Mouse (Mus musculus) large intestine, adult 2 months (tissue): ENCODE data around the gene Rhob. TPM values are rescaled to one million over a fixed set of nuclear protein-coding genes. Genes with fewer than 3 reads are reported as not detected.
"Not testable (repeated sequence)": the region's sequence is repeated elsewhere in the genome, so short reads cannot be mapped to it uniquely, and the experiment has no call there.

Experiments
- DNase-seq: peaks from one replicate; pipeline ENCODE4 v3.0.0-alpha.2; 2012; ENCODE audit warnings: low read depth, low spot score
- WGBS: fragments of 180-500 bp; shearing (Covaris S2); methylation state at CpG from one replicate; pipeline ENCODE4 v1.1.7; 2018; 5-methylcytosine and 5-hydroxymethylcytosine counted together
- polyA plus RNA-seq: library from polyadenylated mRNA; depleted of rRNA; stranded (reverse); fragments of >200 nt; gene quantifications from 2 replicates; pipeline ENCODE4 v1.2.3, GENCODE M21; 2012

The Rhob gene
- polyA plus RNA-seq, 1 experiment = 106 TPM

DNA sequence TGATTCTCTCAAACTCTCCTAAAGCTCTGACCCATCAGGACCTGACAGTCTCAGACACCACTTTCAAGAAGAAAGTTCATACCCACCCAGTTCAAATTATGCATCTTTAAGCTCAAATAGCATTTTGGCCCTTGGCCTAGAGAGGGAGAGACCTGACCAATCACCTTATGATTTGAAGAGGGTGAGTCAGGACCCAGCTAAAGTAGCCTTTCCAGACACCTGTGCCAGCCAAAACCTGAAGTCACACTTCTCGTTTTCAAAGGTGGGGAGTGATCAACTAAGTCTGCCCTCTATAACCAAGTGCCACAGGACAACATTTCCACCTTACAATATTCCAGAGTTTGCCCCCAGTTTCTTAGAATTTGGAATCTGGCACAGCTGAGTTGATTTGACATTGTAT is 12.5 kb downstream of the Rhob start:
- 32% methylated on average over 1 of the region's 1 CpGs for WGBS
- DNase-seq = no peak

DNA sequence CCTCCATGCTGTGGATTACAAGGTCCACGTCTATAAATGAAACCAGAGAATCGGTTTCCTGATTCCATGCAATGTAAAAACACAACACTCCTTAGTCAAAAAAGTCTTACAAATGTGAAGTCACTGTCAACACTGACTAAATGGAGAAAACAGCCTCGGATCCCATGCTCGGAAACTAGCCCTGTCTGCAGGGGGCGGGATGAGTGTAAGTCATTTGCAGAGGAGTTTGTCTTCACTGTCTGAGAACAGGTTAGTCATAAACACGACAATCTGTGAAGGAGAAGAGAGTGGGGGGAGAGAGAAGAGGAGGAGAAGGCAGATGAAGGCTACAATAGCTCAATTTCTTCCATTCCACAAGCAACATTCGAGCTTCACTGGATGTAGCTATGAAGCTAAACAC is 14.6 kb downstream of the Rhob start:
- no peak for DNase-seq
- WGBS = 85% methylated on average over 7 of the region's 7 CpGs

- WGBS = 79% methylated on average over 2 of the region's 2 CpGs
- no peak for DNase-seq
Measured at GRCm38 (mm10) chr12:8482169-8482568, 17.6 kb downstream of the Rhob start.

GRCm38 (mm10) chr12:8474836-8475387 is 24.9 kb downstream of the Rhob start:
- 84% methylated on average over 6 of the region's 6 CpGs for WGBS
- DNase-seq = no peak

DNA sequence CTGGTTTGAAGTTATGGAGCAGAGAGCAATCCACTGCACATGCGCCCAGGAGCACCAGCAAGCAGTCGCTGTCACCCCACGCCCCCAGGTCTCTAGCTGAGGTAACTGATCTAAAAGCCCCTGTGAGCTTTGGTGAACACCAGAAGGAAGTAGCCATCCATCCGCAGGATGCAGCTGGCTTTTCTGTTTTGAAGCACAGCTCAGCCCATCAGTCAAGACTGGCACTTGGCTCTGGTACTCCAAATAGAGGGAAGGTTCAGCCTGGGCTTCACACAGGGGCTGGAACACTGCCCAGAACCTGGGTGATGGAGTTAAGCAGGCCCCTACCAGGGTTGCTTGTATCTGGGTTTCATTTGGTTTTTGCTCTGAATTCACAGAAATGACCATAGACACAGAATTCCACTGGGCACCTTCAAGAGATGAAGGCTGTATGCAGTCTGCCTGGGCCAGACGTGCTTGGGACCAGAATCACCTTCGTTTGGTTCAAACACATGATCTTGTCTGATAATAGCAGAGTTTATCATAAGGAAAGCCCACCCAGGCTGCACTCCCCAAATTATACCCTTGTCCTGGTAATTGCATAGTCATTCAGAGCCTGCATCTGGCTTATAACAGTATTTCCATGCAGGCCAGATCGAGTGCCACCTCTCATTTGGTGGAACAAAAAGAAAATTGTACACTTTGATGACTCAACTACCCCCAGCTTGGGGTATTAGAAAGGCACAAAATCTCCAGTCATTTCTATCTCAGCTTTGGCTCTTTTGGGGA is 27.0 kb downstream of the Rhob start:
- DNase-seq = no peak
- 69% methylated on average over 7 of the region's 7 CpGs for WGBS

- WGBS = 30% methylated on average over 4 of the region's 4 CpGs
- DNase-seq = no peak
Measured at GRCm38 (mm10) chr12:8472051-8472450, 27.8 kb downstream of the Rhob start.

DNA sequence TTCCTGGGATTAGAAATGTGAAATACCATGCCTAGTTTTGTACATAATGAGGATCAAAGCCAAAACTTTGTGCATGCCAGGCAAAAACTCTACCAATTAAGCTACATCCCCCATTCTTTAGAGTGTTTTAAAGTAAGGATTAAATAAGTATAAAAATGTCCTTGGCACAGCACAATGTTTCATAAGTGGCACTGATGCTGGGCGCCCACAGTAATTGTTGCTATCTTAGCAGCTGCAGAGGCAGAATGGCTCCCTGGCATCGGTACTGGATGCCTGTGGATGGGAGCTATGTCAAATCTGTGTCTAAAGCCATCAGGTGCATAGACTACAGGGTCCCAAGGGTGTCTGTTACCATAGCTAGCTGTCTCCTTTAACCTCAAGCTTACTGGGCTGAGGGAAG is 28.8 kb downstream of the Rhob start:
- no peak for DNase-seq
- WGBS = 79% methylated on average over 2 of the region's 2 CpGs

DNA sequence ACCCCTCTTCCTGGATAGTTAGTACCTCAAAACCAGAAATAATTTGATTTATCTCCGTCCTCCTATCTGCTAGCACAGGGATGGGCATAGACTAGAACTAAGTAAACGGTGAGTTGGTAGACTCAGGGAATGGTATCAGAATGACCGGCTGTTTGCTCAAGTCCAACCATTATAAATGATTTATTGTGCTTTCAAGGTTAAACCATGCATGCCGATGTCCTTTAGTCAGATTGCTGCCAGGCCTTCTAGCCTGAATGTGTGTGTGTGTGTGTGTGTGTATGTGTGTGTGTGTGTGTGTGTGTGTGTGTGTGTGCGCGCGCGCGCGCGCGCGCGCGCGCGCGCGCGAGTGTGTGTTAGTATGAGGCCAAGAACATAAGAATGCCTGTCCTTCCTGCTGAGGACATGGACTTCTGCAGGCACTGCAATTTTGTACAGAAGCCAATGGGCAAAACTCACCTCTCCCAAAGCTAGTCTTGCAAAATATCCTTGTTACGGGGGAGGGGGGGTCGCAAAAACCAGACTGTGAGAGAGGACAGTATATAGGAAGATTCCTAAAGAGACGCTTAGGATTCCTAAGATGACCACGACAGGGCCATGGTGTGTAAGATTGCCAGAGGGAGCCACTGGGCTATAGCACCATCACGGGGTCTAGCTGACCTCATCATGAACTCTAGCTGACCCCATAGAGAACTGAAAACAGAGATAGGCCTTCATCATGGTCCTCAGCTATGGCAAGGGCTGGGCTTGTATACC is 29.9 kb downstream of the Rhob start:
- 57% methylated on average over 25 of the region's 25 CpGs for WGBS
- DNase-seq = no peak

DNA sequence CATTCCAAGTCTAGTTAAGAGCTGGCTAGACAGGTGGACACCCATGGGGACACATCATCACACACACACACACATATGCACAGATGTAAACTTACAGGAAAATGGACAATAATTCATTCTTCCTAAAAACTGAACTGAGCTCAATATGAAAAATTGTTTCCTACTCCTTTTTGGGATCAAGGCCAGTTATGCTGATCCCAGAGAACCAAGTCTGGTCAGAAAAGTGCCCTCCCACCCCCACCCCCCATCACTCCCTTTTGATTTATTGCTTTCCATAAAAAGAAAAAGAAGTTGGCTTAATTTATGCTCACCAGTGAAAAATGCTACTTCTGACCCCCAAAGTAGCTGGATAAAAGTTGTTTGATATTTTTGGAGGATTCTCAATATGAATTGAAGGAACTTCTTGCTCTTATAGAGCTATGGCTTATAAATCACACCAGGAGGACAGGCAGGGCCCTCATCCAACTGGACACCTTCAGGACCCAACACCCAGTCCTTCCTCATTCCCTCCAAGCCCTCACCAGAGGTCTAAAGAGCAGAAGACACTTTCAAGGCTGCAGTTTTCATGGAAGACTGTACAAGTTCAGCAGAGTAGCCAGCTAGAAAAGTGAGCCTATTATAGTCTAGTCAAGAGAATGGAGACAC is 31.5 kb downstream of the Rhob start:
- DNase-seq = no peak

DNA sequence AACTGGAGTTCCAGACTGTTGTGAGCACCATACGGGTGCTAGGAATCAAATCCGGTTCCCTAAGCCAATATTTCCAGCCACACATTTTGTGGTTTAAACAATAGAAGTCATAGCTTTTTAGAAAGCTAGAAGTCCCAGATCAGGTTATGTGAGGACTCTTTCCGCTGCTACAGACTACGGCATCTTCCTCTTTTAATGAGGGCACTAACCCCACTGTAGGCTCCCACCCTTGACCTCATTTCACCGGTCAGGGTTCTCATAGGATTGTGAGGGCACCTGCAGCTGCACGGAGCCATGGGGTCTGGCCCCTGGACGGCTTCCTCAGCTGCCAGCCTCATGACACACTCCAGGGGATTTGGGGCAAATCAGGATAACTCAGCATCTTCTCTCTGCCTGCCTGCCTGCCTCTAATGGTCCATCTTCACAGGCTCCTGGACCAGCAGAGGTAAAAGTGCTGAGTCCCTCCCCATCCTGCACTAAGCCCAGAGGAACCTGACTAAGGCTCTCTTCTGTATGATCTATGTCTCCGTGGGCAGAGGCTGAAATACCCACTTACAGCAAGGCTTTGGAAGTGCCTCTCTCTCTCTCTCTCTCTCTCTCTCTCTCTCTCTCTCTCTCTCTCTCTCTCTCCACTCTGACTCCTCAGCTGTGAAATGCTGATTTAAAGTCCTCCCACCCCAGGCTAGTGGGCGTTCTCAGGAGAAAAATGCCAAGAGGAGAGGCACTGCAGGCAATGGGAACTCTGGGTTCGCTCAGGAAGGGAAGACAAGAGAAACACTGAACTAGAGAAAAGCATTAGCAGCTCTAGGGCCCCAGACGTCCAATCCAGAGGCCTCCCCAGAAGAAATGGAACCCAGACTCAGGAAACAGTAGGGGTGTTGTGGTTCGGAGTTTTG is 32.5 kb downstream of the Rhob start:
- WGBS = 72% methylated on average over 12 of the region's 12 CpGs
- no peak for DNase-seq

DNA sequence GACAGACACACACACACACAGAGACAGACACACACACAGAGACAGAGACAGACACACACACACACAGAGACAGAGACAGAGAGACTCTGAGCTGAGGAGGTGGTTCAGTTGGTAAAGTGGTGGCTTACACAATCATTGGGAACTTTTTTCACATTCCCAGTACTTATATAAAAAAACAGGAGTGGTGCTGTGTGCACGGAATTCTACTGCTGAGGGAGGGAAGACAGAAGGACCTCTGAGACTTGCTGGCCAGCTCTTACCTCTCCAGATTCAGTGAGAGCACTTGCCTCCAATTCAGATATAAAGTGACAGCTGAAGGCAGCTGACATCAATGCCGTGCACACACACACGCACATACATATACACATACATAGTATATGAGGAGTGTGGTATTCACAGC is 34.1 kb downstream of the Rhob start:
- WGBS = 80% methylated on average over 3 of the region's 3 CpGs

DNA sequence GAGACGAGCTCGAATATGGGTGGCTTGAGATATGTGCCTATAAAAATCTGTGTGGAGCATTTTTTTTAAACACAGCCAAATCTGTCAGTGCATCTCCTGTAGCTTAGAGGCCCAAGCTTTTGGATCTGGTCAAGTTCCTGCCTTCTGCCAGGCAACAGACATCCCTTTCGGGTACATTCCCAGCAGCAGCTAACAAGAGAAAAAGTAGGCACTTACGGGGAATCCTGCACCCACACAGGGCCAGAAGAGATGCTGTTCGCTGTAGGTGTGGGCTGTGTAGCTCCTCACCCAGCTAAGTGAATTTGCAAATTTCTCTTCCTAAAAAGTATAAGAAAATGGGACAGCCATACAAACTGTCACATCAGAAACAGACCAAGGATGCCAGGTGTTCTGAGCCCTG is 34.8 kb downstream of the Rhob start:
- 75% methylated on average over 5 of the region's 5 CpGs for WGBS
- no peak for DNase-seq

More for the DNA sequence above, 34.1 kb downstream of the Rhob start:
- no peak for DNase-seq

DNA sequence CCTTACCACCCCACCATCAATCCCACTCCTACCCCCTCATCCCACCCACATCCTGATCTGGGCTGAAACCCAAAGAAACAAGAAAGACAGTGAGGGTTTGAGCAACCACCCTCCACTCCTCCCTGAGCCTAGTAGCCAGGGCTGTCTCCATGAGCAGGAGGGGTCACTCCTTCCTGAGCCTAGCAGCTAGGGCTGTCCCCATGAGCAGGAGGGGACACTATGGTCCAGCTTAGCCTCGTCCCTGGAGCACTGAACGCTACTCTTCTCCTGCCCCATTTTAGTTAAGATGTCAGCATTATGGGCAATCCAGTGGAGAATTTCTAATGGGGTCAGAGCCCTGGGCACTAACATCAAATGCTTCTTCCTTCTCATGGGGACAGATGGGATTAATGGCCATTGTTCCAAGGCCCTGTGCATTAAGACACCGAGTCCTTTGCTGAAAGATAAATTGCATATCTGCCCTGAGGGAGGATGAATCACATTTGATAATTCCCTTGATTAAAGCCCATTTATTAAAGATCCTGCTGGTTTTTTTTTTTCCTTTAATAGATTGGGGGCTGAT is 36.1 kb downstream of the Rhob start:
- DNase-seq = no peak
- WGBS = 86% methylated on average over 3 of the region's 3 CpGs

DNA sequence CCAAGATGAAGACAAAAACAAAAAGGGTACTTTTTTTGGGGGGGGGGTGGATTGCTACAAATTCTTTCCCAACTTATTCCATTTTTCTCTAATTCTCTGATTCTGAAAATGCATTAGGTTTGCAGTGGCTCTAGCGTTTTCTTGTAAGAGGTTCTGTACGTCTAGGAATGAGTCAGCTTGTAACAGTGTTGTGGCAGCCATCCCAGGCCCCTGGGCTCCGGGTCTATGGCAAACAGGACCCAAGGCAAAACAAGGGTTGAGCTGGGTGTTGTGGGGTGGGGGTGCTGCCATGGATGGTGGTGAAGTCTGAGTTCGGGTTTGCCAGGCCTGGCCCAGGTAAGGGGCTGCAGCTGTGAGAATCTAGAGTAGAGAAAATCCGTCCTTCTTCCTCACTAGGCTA is 37.3 kb downstream of the Rhob start:
- 68% methylated on average over 5 of the region's 5 CpGs for WGBS
- no peak for DNase-seq

DNA sequence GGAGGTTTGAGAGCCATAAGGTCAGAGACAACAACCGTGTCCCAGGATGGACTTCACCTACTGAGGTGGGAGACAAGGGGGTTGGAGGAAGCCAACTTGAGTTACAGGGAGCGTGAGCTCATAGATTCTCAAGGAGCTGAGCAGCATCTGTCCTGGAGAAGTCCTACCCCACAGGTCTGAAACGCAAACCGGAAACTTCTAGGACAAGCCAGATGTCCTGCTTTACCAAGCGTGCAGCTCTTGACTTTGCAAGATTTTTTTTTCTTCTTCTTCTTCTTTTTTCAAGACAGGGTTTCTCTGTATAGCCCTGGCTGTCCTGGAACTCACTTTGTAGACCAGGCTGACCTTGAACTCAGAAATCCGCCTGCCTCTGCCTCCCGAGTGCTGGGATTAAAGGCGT is 38.2 kb downstream of the Rhob start:
- WGBS = 94% methylated on average over 8 of the region's 8 CpGs
- DNase-seq = not testable (repeated sequence)

DNA sequence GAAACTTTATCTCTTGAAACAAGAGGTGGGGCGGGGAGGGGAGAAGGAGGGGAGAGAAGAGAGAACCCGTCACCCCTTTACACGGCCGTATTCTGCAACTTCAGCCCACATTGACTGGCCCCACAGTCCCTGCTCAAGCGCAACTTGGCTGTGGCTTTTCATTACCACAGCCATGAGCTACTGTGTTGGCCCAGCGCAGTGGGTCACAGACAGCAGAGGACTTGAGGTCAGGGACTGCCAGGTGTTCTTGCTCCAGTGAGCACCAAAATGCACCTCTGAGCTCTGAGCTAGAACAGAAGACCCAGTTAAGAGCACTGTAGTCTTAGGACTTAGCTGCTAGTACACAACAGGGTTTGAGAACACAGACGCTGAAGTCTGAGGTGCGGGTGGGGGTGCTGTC is 41.4 kb downstream of the Rhob start:
- no peak for DNase-seq
- 89% methylated on average over 8 of the region's 8 CpGs for WGBS

GRCm38 (mm10) chr12:8457052-8457451 is 42.8 kb downstream of the Rhob start:
- WGBS = 46% methylated on average over 5 of the region's 5 CpGs
- DNase-seq = no peak

DNA sequence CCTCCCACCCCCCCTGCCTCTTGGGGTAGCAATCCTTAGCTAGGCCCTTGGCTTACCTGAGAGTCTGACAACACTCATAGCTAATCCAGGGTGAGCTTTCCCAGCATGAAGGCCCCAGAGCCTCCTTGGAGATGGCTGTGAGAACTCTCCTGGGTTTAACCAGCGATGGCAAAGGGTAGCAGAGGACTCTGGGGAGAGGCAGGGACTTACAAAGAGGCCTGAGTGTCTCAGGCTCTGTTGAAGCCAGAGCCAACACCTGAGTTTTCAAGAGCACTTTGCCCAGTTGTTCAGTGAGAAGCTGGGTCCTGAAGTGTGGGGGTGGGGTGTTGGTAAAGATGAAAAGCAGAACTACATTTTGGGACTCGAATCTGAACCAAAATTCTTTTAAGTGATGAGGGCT is 44.8 kb downstream of the Rhob start:
- no peak for DNase-seq
- 71% methylated on average over 2 of the region's 2 CpGs for WGBS

GRCm38 (mm10) chr12:8454487-8454886 is 45.3 kb downstream of the Rhob start:
- WGBS = 37% methylated on average over 3 of the region's 3 CpGs
- no peak for DNase-seq
